Mouse (Mus musculus) limb, embryonic 13.5 days (tissue): Measurements from ENCODE around the gene Emc10. TPM values are rescaled to one million over a fixed set of nuclear protein-coding genes. Genes with fewer than 3 reads are reported as not detected.
A peak's percentile ranks its signal among the peaks of the same experiment; 100 is the strongest.

Source experiments
- ATAC-seq: fragments of 200-750 bp; cut with Nextera tagmentation; 2 replicates; pipeline ENCODE4 v1.8.0; 2017; ENCODE audit warnings: low read depth, moderate number of reproducible peaks, moderate TSS enrichment; ENCODE audit not compliant: low FRiP score
- H3K27ac ChIP-seq: fragments of 300-500 bp; sonication (generic); 2 replicates; pipeline ENCODE4 v1.5.1; 2015; ENCODE audit warnings: inconsistent platforms, mild to moderate bottlenecking, moderate library complexity
- H3K27me3 ChIP-seq: fragments of 300-500 bp; sonication (generic); 2 replicates; pipeline ENCODE4 v1.6.1; 2015; ENCODE audit warnings: mild to moderate bottlenecking, inconsistent platforms
- H3K36me3 ChIP-seq: fragments of 300-500 bp; sonication (generic); 2 replicates; pipeline ENCODE4 v1.6.1; 2015; ENCODE audit warnings: inconsistent platforms, mild to moderate bottlenecking, moderate library complexity
- H3K4me1 ChIP-seq: fragments of 300-500 bp; sonication (generic); 2 replicates; pipeline ENCODE4 v1.6.1; 2015; ENCODE audit warnings: inconsistent platforms
- H3K4me2 ChIP-seq: fragments of 300-500 bp; sonication (generic); replicated peaks from 2 replicates; pipeline ENCODE4 v1.6.1; 2015; ENCODE audit warnings: inconsistent platforms, mild to moderate bottlenecking, moderate library complexity
- H3K4me3 ChIP-seq: fragments of 300-500 bp; sonication (generic); 2 replicates; pipeline ENCODE4 v1.5.1; 2015; ENCODE audit warnings: moderate library complexity, mild to moderate bottlenecking, inconsistent platforms
- H3K9ac ChIP-seq: fragments of 300-500 bp; sonication (generic); 2 replicates; pipeline ENCODE4 v1.6.1; 2015; ENCODE audit warnings: mild to moderate bottlenecking, inconsistent platforms
- H3K9me3 ChIP-seq: fragments of 300-500 bp; sonication (generic); 2 replicates; pipeline ENCODE4 v1.6.1; 2016; ENCODE audit warnings: inconsistent platforms
- WGBS: fragments of 180-500 bp; shearing (Covaris S2); methylation state at CpG from one replicate; pipeline ENCODE4 v1.1.7; 2015; 5-methylcytosine and 5-hydroxymethylcytosine counted together
- polyA plus RNA-seq: library from polyadenylated mRNA; unstranded; fragments of >200 nt; fragmentation: Nextera tagmentation; extraction: Ambion mirVana; gene quantifications from 2 replicates; pipeline ENCODE4 v1.2.1, GENCODE M21; 2015

The Emc10 gene
- polyA plus RNA-seq, 1 experiment from 2014 or later, result 104 TPM

DNA sequence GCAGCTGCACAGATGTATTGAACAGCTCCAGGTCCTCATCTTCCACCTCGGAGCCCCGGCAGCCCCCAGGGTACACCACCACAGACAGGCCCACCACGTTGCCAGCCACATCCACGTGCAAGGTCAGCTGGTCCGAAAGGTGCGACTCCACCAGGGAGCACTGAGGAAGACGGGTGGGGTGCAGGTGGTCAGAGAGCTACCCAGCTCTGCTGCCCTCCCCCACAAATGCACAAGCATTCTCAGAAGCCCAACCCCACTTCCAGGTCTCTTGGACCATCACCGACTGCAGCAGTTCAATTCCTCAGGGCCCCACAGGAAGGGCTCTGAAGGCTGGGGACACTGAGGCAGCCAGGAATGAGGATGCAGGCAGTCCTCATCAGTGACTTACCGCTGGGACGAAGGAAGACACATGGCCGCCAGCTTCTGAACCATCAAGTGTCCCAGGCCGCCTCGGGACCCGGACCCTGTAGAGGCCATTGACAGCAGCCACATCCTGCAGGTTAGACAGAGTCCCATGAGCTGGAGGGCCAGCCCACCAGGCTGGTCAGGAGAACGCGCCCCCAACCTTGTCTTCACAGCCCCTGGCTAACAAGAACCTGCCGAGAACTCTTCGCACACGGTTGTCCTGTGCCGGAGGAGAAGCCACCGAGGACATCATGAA is 4.0 kb downstream of the Emc10 start:
- Histone ChIP-seq H3K27ac (no peak overlapping the region), H3K36me3 (peaks cover 60% of the 10 kb centered on the region), H3K4me2 (no peak overlapping the region), H3K9ac (no peak overlapping the region; the same call in 1 of the 2 replicates), H3K4me3 (no peak overlapping the region), H3K9me3 (no peaks in the 10 kb centered on the region), H3K27me3 (no peaks in the 10 kb centered on the region), H3K4me1 (peaks cover 20% of the 10 kb centered on the region)
- 92% methylated on average over 20 of the region's 21 CpGs for WGBS
- no peak for ATAC-seq

DNA sequence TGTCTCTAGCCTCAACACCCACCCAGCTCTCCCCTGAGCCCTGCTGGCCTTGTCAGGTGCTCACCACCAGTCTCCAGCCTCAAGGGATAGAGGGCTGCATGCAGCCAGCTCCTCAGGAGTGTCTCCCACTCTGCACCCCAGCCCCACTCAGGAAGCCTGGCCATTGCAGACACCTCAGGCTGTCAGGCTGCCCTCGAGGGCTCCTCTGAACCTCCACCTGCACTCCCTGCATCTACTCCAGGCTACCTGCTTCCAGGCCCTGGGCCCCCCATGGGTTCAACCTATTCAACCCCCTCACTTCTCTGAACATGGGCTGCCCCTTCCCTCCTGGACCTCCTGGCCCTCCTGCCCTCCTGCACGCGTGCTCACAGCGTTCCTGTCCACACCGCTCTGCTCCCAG is 4.9 kb downstream of the Emc10 start:
- Histone ChIP-seq H3K9me3 (no peaks in the 10 kb centered on the region), H3K27ac (no peak overlapping the region), H3K4me3 (no peak overlapping the region), H3K27me3 (no peaks in the 10 kb centered on the region), H3K36me3 (peaks cover 60% of the 10 kb centered on the region), H3K9ac (no peak overlapping the region), H3K4me2 (no peak overlapping the region), H3K4me1 (peaks cover 16% of the 10 kb centered on the region)
- ATAC-seq, result no peak
- 94% methylated on average over 5 of the region's 5 CpGs for WGBS

- ATAC-seq, result no peak
- no peak overlapping the region for H3K4me2 ChIP-seq
These were observed 6.0 kb downstream of the Emc10 start for GRCm38 (mm10) chr7:44490281-44490680.

GRCm38 (mm10) chr7:44488545-44488944 is 7.8 kb downstream of the Emc10 start:
- Histone ChIP-seq H3K4me3 (no peak overlapping the region), H3K9ac (no peak overlapping the region), H3K4me2 (no peak overlapping the region), H3K4me1 (no peaks in the 10 kb centered on the region), H3K27me3 (no peaks in the 10 kb centered on the region), H3K27ac (no peak overlapping the region), H3K9me3 (no peaks in the 10 kb centered on the region), H3K36me3 (peaks cover 51% of the 10 kb centered on the region)
- no peak for ATAC-seq
- WGBS, result 92% methylated on average over 8 of the region's 8 CpGs

More at GRCm38 (mm10) chr7:44490281-44490680, 6.0 kb downstream of the Emc10 start:
- H3K27ac ChIP-seq, result no peak overlapping the region
- H3K27me3 ChIP-seq, result no peaks in the 10 kb centered on the region
- H3K9ac ChIP-seq, result no peak overlapping the region
- WGBS, result 91% methylated on average over 4 of the region's 4 CpGs
- H3K36me3 ChIP-seq, result peaks cover 60% of the 10 kb centered on the region
- peaks cover 11% of the 10 kb centered on the region for H3K4me1 ChIP-seq
- H3K9me3 ChIP-seq, result no peaks in the 10 kb centered on the region
- H3K4me3 ChIP-seq, result no peak overlapping the region

GRCm38 (mm10) chr7:44487936-44488335 is 8.4 kb downstream of the Emc10 start:
- Histone ChIP-seq H3K9me3 (no peaks in the 10 kb centered on the region), H3K9ac (no peak overlapping the region), H3K27me3 (peaks cover 4% of the 10 kb centered on the region; the same call in 1 of the 2 replicates), H3K27ac (no peak overlapping the region), H3K36me3 (peaks cover 45% of the 10 kb centered on the region), H3K4me1 (no peaks in the 10 kb centered on the region), H3K4me2 (no peak overlapping the region), H3K4me3 (no peak overlapping the region)
- 84% methylated on average over 7 of the region's 7 CpGs for WGBS
- no peak for ATAC-seq

DNA sequence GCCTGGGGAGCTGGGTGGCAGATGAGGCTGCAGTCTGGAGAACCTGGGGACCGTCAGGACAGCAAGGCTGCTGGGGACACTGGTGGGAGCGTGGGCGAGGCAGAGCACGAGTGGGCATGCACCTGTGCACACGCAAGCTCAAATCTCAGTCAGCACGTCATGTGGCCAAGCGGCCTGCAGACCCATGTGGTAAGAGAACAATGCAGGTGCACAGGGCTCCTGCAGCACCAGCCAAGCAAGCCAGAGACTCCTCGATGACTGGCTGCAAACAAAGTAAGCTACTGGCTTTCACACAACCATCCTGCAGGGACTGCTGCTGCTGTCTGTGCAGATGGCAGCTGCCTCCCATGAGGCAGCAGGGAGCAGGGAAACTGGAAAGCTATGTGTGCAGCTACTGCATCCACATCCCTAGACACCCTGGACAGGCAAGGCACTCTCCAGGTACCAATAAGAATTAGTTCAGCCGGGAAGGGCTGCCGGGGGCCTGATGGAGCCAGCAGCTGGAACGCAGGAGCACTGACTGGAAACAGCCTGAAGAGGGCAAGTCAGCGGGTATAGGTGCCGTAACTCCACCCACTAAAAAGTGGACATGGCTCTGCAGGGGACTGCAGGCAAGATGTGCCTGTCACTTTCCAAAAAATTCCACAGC is 9.3 kb downstream of the Emc10 start:
- WGBS, result 66% methylated on average over 13 of the region's 13 CpGs
- no peak overlapping the region for H3K27ac ChIP-seq
- peaks cover 13% of the 10 kb centered on the region for H3K27me3 ChIP-seq
- no peaks in the 10 kb centered on the region for H3K9me3 ChIP-seq
- peaks cover 36% of the 10 kb centered on the region for H3K36me3 ChIP-seq
- no peak overlapping the region for H3K9ac ChIP-seq
- no peaks in the 10 kb centered on the region for H3K4me1 ChIP-seq
- no peak overlapping the region for H3K4me3 ChIP-seq
- no peak for ATAC-seq
- no peak overlapping the region for H3K4me2 ChIP-seq

DNA sequence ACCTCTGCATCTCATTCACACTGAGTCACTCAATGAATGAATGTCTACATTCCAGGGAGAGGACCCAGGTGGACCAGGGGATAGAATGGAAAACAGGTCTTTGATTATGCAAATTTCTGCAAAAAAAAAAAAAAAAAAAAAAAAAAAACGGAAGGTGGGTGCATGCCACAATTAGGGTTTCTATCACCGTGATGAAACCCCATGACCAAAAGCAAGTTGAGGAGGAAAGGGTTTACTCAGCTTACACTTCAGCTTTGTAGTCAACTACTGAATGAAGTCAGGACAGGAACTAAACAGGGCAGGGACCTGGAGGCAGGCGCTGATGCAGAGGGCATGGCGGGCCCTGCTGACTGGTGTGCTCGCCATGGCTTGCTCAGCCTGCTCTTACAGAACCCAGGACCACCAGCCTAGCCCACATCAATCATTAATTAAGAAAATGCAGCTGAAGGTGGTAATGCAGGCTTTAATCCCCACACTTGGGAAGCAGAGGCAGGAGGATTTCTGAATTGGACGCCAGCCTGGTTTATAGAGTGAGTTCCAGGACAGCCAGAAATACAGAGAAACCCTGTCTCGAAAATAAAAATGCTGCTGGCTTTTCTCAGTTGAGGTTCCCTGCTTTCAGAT is 10.6 kb downstream of the Emc10 start:
- H3K9ac ChIP-seq, result no peak overlapping the region
- WGBS, result 74% methylated on average over 7 of the region's 7 CpGs
- H3K27ac ChIP-seq, result no peak overlapping the region
- H3K9me3 ChIP-seq, result no peaks in the 10 kb centered on the region
- no peak for ATAC-seq
- peaks cover 24% of the 10 kb centered on the region for H3K27me3 ChIP-seq
- no peak overlapping the region for H3K4me2 ChIP-seq
- no peak overlapping the region for H3K4me3 ChIP-seq
- H3K4me1 ChIP-seq, result no peaks in the 10 kb centered on the region
- peaks cover 22% of the 10 kb centered on the region for H3K36me3 ChIP-seq

- H3K4me2 ChIP-seq, result no peak overlapping the region
- 35% methylated on average over 5 of the region's 5 CpGs for WGBS
These were observed 11.3 kb downstream of the Emc10 start for GRCm38 (mm10) chr7:44484841-44485571.

GRCm38 (mm10) chr7:44484109-44484508 is 12.2 kb downstream of the Emc10 start:
- H3K9ac ChIP-seq, result no peak overlapping the region
- no peaks in the 10 kb centered on the region for H3K9me3 ChIP-seq
- no peaks in the 10 kb centered on the region for H3K4me1 ChIP-seq
- H3K27ac ChIP-seq, result no peak overlapping the region
- no peak overlapping the region for H3K4me3 ChIP-seq
- no peak for ATAC-seq
- peaks cover 8% of the 10 kb centered on the region for H3K36me3 ChIP-seq
- WGBS, result 100% methylated on average over 1 of the region's 1 CpGs
- no peak overlapping the region for H3K4me2 ChIP-seq
- peaks cover 38% of the 10 kb centered on the region for H3K27me3 ChIP-seq

More at GRCm38 (mm10) chr7:44484841-44485571, 11.3 kb downstream of the Emc10 start:
- Histone ChIP-seq H3K4me1 (no peaks in the 10 kb centered on the region), H3K36me3 (peaks cover 15% of the 10 kb centered on the region), H3K9me3 (no peaks in the 10 kb centered on the region), H3K4me3 (no peak overlapping the region), H3K9ac (no peak overlapping the region), H3K27me3 (peaks cover 31% of the 10 kb centered on the region), H3K27ac (no peak overlapping the region)
- peak; percentile 74; the same call in 1 of the 2 replicates for ATAC-seq

DNA sequence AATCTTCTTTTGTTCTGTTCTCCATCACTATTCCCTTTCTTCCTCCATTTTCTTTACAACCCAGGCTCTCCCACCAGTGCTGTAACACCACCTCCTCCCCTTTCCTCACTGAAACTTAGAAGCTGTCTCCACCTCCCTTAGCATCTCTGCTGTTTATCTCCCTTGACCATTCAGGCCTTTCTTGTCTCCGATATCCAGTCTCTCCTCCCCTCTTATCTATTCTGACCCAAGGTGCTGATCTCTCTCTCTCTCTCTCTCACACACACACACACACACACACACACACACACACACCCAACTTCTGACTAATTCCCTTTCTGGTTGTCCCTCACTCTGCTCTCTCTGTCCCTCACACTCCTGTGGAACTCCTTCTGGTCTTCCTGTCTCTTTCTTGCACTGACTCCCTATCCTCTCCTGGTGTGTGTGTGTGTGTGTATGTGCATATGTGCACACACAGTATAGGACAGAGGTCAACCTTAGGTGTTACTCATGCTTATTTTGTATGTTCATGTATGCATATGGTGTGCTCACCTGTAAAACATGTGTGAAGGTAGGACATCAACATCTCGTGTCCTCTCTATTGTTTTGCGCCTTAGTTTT is 13.4 kb downstream of the Emc10 start:
- H3K9me3 ChIP-seq, result no peaks in the 10 kb centered on the region
- H3K4me2 ChIP-seq, result no peak overlapping the region
- no peak overlapping the region for H3K9ac ChIP-seq
- no peaks in the 10 kb centered on the region for H3K36me3 ChIP-seq
- H3K27ac ChIP-seq, result no peak overlapping the region
- no peaks in the 10 kb centered on the region for H3K4me1 ChIP-seq
- H3K27me3 ChIP-seq, result peaks cover 49% of the 10 kb centered on the region
- WGBS, result 66% methylated on average over 3 of the region's 3 CpGs
- ATAC-seq, result no peak
- H3K4me3 ChIP-seq, result no peak overlapping the region

- 32% methylated on average over 5 of the region's 5 CpGs for WGBS
- no peaks in the 10 kb centered on the region for H3K9me3 ChIP-seq
- peaks cover 73% of the 10 kb centered on the region for H3K27me3 ChIP-seq
- H3K4me1 ChIP-seq, result peaks cover 27% of the 10 kb centered on the region
- no peak overlapping the region for H3K9ac ChIP-seq
- H3K4me2 ChIP-seq, result peak overlapping the region; percentile 3; the same call in 1 of the 2 replicates
- peaks cover 5% of the 10 kb centered on the region for H3K36me3 ChIP-seq
- no peak for ATAC-seq
- no peak overlapping the region for H3K4me3 ChIP-seq
- H3K27ac ChIP-seq, result no peak overlapping the region
These were observed 21.2 kb downstream of the Emc10 start for GRCm38 (mm10) chr7:44475046-44475614.
